Mouse (Mus musculus) forebrain, embryonic 13.5 days (tissue): ENCODE results near the gene Scn8a. TPM values are rescaled to one million over a fixed set of nuclear protein-coding genes. Genes with fewer than 3 reads are reported as not detected.

Source experiments
- ATAC-seq: fragments of 200-750 bp; cut with Nextera tagmentation; 2 replicates; pipeline ENCODE4 v1.8.0; 2017
- H3K27ac ChIP-seq: fragments of 300-500 bp; sonication (generic); 2 replicates; pipeline ENCODE4 v1.5.1; 2015; ENCODE audit warnings: inconsistent platforms, mild to moderate bottlenecking, moderate library complexity
- H3K27me3 ChIP-seq: fragments of 300-500 bp; sonication (generic); 2 replicates; pipeline ENCODE4 v1.6.1; 2015; ENCODE audit warnings: mild to moderate bottlenecking, inconsistent platforms
- H3K36me3 ChIP-seq: fragments of 300-500 bp; sonication (generic); 2 replicates; pipeline ENCODE4 v1.6.1; 2015; ENCODE audit warnings: mild to moderate bottlenecking, inconsistent platforms; ENCODE audit not compliant: poor library complexity, severe bottlenecking
- H3K4me1 ChIP-seq: fragments of 300-500 bp; sonication (generic); 2 replicates; pipeline ENCODE4 v1.6.1; 2015; ENCODE audit warnings: inconsistent platforms
- H3K4me2 ChIP-seq: fragments of 300-500 bp; sonication (generic); 2 replicates; pipeline ENCODE4 v1.6.1; 2015; ENCODE audit warnings: inconsistent platforms, mild to moderate bottlenecking, moderate library complexity
- H3K4me3 ChIP-seq: fragments of 300-500 bp; sonication (generic); 2 replicates; pipeline ENCODE4 v1.5.1; 2015; ENCODE audit warnings: mild to moderate bottlenecking, inconsistent platforms
- H3K9ac ChIP-seq: fragments of 300-500 bp; sonication (generic); 2 replicates; pipeline ENCODE4 v1.6.1; 2015; ENCODE audit warnings: mild to moderate bottlenecking, inconsistent platforms
- H3K9me3 ChIP-seq: fragments of 300-500 bp; sonication (generic); replicated peaks from 2 replicates; pipeline ENCODE4 v1.6.1; 2016; ENCODE audit warnings: inconsistent platforms
- WGBS: fragments of 180-500 bp; shearing (Covaris S2); methylation state at CpG from one replicate; pipeline ENCODE4 v1.1.7; 2015; 5-methylcytosine and 5-hydroxymethylcytosine counted together
- polyA plus RNA-seq: library from polyadenylated mRNA; unstranded; fragments of >200 nt; fragmentation: Nextera tagmentation; extraction: Ambion mirVana; gene quantifications from 2 replicates; pipeline ENCODE4 v1.2.1, GENCODE M21; 2015

The Scn8a gene
- polyA plus RNA-seq, 1 experiment from 2014 or later = 17.1 TPM

DNA sequence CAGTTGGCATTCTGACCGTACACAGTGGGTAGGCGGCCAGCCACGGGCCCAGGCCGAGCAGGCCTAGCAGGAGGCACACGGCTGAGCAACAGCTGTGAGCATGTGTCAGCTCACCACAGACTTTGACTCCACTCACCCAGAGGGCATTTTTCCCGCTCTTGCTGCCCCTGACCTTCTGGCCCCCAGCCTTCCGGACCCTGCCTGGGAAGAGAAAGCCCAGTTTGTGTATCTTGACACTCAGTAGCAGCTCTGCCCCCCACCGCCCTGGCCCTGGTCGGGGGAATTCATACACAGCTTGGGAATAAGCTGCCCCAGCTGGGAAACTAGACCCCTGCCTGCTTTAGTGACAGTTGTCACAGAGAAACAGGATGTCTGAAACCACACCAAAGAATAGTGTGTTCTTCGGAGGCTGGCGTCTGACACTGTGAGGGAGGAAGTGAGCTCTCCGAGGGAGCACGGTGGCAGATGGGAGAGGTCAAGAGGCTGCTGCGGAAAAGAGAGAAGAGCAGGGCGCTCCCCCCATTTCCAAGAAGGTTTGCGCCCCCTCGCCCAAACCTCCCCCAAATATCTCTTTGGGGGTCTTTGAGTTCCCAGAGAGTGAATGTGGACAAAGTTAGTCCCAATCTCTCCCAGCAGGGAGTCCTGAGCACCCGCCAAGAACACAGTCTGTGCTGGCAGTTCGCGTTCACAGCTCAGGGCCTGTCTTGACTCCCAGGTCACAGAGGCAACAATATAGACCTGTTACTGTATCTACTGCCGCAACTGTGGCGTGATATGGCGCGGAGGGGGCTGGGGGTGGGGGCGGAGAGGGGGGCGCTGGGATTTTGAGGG is 24.4 kb upstream of the Scn8a start:
- no peak for ATAC-seq
- Histone ChIP-seq H3K4me1 (0 out of 2 replicates have a peak, but pooled peaks cover 9% of the 10 kb centered on the region), H3K4me3 (no peak overlapping the region), H3K9me3 (peaks cover 4% of the 10 kb centered on the region; the same call in 1 of the 2 replicates), H3K27me3 (no peaks in the 10 kb centered on the region), H3K4me2 (no peak overlapping the region), H3K9ac (no peak overlapping the region), H3K36me3 (no peaks in the 10 kb centered on the region), H3K27ac (peak overlapping the region; percentile 31; the same call in 1 of the 2 replicates)
- WGBS = 66% methylated on average over 26 of the region's 26 CpGs

DNA sequence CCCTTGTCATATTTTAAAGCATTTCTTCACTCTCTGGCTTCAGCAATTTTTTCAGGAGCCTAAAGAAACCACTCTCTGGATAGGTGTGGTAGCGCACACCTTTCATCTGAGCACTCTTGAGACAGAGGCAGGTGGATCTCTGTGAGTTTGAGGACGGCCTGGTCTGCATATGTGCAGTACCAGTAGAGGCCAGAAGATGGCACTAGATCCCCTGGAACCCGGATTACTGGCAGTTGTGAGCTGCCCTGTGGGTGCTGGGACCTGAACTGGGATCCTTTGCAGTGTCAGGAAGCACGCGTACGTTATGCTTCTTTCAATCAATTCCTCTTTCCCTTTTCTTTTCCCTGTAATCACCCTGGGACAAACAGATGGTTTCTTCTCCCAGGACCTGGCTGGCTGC is 22.5 kb upstream of the Scn8a start:
- Histone ChIP-seq H3K27me3 (no peaks in the 10 kb centered on the region), H3K4me2 (no peak overlapping the region), H3K36me3 (no peaks in the 10 kb centered on the region), H3K9ac (no peak overlapping the region), H3K27ac (no peak overlapping the region), H3K4me3 (no peak overlapping the region), H3K9me3 (peaks cover 4% of the 10 kb centered on the region; the same call in 1 of the 2 replicates), H3K4me1 (0 out of 2 replicates have a peak, but pooled peaks cover 9% of the 10 kb centered on the region)
- WGBS = 90% methylated on average over 6 of the region's 6 CpGs
- no peak for ATAC-seq

DNA sequence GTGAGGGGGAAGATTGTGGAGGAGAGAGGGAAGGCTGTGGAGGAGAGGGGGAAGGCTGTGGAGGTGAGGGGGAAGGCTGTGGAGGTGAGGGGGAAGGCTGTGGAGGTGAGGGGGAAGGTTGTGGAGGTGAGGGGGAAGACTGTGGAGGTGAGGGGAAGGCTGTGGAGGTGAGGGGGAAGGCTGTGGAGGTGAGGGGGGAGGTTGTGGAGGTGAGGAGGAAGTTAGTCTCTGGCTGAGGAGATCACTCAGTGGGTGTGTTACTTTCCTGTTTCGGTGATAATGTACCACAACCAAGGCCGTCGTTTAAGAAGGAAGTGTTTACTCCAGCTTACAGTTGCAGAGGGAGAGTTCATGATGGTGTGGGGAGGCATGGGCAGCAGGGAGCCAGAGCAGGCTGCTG is 12.1 kb upstream of the Scn8a start:
- H3K9ac ChIP-seq = no peak overlapping the region
- no peak overlapping the region for H3K4me3 ChIP-seq
- no peak overlapping the region for H3K27ac ChIP-seq
- H3K27me3 ChIP-seq = no peaks in the 10 kb centered on the region
- no peak overlapping the region for H3K4me2 ChIP-seq
- H3K36me3 ChIP-seq = no peaks in the 10 kb centered on the region
- no peaks in the 10 kb centered on the region for H3K4me1 ChIP-seq
- no peaks in the 10 kb centered on the region for H3K9me3 ChIP-seq
- no peak for ATAC-seq
- WGBS = 73% methylated on average over 3 of the region's 3 CpGs

DNA sequence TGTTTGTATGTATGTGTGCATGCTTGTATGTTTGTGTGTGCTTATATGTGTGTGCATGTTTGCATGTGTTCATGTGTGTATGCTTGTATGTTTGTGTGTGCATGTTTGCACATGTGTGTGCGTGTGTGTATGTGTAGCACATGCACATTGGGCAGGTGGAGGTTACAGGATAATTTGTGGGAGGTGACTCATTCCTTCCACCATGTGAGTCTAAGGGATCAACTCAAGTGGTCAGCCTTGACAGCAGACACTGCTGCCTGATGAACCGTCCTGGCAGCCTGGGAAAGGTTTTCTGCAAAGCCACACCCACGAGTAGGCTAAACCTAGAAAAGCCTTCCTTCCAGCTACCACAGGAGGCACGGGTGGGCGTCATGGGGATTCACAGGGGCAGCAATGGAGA is 8.8 kb upstream of the Scn8a start:
- Histone ChIP-seq H3K9ac (no peak overlapping the region), H3K4me3 (no peak overlapping the region), H3K27ac (no peak overlapping the region), H3K4me2 (no peak overlapping the region), H3K4me1 (no peaks in the 10 kb centered on the region), H3K27me3 (no peaks in the 10 kb centered on the region), H3K36me3 (no peaks in the 10 kb centered on the region), H3K9me3 (no peaks in the 10 kb centered on the region)
- no peak for ATAC-seq
- WGBS = 44% methylated on average over 5 of the region's 5 CpGs

DNA sequence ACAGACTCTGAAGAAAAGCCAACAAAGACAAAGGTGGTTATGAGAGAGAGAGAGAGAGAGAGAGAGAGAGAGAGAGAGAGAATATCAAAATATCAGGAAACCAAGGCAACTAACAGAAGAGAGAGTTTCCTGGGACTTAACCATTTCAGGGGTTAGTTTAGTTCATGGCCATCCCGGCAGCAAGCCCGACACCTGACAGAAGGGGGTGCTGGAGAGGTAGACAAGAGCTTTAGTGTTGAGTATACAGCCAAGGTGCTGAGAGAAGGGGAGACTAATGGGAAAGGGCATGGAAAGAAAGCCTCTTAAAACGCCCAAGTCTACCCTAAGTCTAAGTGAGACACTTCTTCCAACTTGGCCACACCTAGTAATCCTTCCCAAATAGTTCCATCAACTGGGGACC is 4.1 kb upstream of the Scn8a start:
- WGBS = 42% methylated on average over 3 of the region's 3 CpGs
- H3K9me3 ChIP-seq = peaks cover 3% of the 10 kb centered on the region; the same call in 1 of the 2 replicates
- no peaks in the 10 kb centered on the region for H3K36me3 ChIP-seq
- no peak overlapping the region for H3K4me2 ChIP-seq
- H3K27ac ChIP-seq = no peak overlapping the region
- H3K4me1 ChIP-seq = peaks cover 6% of the 10 kb centered on the region
- H3K4me3 ChIP-seq = no peak overlapping the region
- peaks cover 10% of the 10 kb centered on the region for H3K27me3 ChIP-seq
- H3K9ac ChIP-seq = no peak overlapping the region
- no peak for ATAC-seq

GRCm38 (mm10) chr15:100870001-100870774 is 530 bp downstream of the Scn8a start:
- ATAC-seq = peak; percentile 81
- Histone ChIP-seq H3K4me1 (peaks cover 30% of the 10 kb centered on the region), H3K9ac (peak overlapping the region; percentile 65), H3K4me2 (peak overlapping the region; percentile 89), H3K36me3 (no peaks in the 10 kb centered on the region), H3K4me3 (peak overlapping the region; percentile 84), H3K9me3 (peaks cover 3% of the 10 kb centered on the region; the same call in 1 of the 2 replicates), H3K27ac (no peak overlapping the region; the same call in 1 of the 2 replicates), H3K27me3 (peaks cover 20% of the 10 kb centered on the region)
- 2% methylated on average over 52 of the region's 66 CpGs for WGBS

- peak overlapping the region; percentile 84 for H3K4me3 ChIP-seq
- ATAC-seq = peak; percentile 73
- peak overlapping the region; percentile 90 for H3K9ac ChIP-seq
- H3K27ac ChIP-seq = peak overlapping the region; percentile 81
- 3% methylated on average over 8 of the region's 69 CpGs for WGBS
- peaks cover 30% of the 10 kb centered on the region for H3K4me1 ChIP-seq
- H3K36me3 ChIP-seq = no peaks in the 10 kb centered on the region
- peaks cover 3% of the 10 kb centered on the region; the same call in 1 of the 2 replicates for H3K9me3 ChIP-seq
- H3K4me2 ChIP-seq = peak overlapping the region; percentile 89
- peaks cover 20% of the 10 kb centered on the region for H3K27me3 ChIP-seq
Observed at GRCm38 (mm10) chr15:100870775-100871106, 1.1 kb downstream of the Scn8a start.

GRCm38 (mm10) chr15:100871107-100872011 is 1.7 kb downstream of the Scn8a start:
- Histone ChIP-seq H3K4me1 (peaks cover 30% of the 10 kb centered on the region), H3K27me3 (peaks cover 24% of the 10 kb centered on the region), H3K4me2 (peak overlapping the region; percentile 89), H3K9ac (peak overlapping the region; percentile 90), H3K9me3 (peaks cover 2% of the 10 kb centered on the region; the same call in 1 of the 2 replicates), H3K36me3 (no peaks in the 10 kb centered on the region), H3K27ac (peak overlapping the region; percentile 81), H3K4me3 (peak overlapping the region; percentile 84)
- ATAC-seq = peak; percentile 72
- WGBS = under 1% methylated on average over 52 of the region's 53 CpGs

GRCm38 (mm10) chr15:100873155-100873554 is 3.5 kb downstream of the Scn8a start:
- Histone ChIP-seq H3K27ac (no peak overlapping the region; the same call in 1 of the 2 replicates), H3K27me3 (peaks cover 24% of the 10 kb centered on the region), H3K4me2 (peak overlapping the region; percentile 89), H3K4me1 (peaks cover 30% of the 10 kb centered on the region), H3K9me3 (no peaks in the 10 kb centered on the region), H3K4me3 (peak overlapping the region; percentile 84), H3K9ac (peak overlapping the region; percentile 50; the same call in 1 of the 2 replicates), H3K36me3 (no peaks in the 10 kb centered on the region)
- WGBS = 6% methylated on average over 16 of the region's 16 CpGs
- no peak for ATAC-seq

GRCm38 (mm10) chr15:100879073-100879472 is 9.4 kb downstream of the Scn8a start:
- H3K4me1 ChIP-seq = peaks cover 9% of the 10 kb centered on the region
- H3K27ac ChIP-seq = no peak overlapping the region
- H3K9ac ChIP-seq = no peak overlapping the region
- no peak for ATAC-seq
- H3K27me3 ChIP-seq = 0 out of 2 replicates have a peak, but pooled peaks cover 4% of the 10 kb centered on the region
- no peak overlapping the region for H3K4me3 ChIP-seq
- no peak overlapping the region for H3K4me2 ChIP-seq
- H3K36me3 ChIP-seq = no peaks in the 10 kb centered on the region
- WGBS = 54% methylated on average over 15 of the region's 15 CpGs
- H3K9me3 ChIP-seq = no peaks in the 10 kb centered on the region

- Histone ChIP-seq H3K4me1 (peaks cover 9% of the 10 kb centered on the region), H3K27me3 (no peaks in the 10 kb centered on the region), H3K4me3 (no peak overlapping the region), H3K4me2 (no peak overlapping the region), H3K27ac (no peak overlapping the region), H3K36me3 (no peaks in the 10 kb centered on the region), H3K9ac (no peak overlapping the region), H3K9me3 (no peaks in the 10 kb centered on the region)
- WGBS = 85% methylated on average over 5 of the region's 5 CpGs
- no peak for ATAC-seq
Observed at GRCm38 (mm10) chr15:100881385-100881784, 11.7 kb downstream of the Scn8a start.
